Mouse (Mus musculus): Measurements from ENCODE around the gene Ank.

The Ank gene

DNA sequence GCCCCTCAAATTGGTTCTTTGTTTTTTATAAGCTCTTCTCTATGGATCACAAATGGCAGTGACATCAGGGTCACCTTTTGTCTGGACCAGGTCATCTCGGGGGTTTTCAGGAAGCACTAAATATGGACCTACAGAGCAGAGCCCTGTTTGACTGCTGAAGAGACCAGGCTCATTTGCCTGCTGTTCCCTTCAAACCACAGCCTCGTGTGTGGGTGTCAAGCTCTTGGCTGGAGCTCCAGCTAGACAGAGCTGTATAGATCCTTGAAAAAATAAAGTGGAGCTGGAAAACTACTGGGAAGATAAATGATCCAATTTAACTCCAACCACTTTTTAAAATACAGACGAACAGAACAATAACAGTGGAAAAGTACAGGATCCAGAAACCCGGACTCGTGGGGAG, 70.3 kb downstream of the Ank start:
- DNase-seq (ENCODE audit: low spot score in 2 of 2) = no peak

DNA sequence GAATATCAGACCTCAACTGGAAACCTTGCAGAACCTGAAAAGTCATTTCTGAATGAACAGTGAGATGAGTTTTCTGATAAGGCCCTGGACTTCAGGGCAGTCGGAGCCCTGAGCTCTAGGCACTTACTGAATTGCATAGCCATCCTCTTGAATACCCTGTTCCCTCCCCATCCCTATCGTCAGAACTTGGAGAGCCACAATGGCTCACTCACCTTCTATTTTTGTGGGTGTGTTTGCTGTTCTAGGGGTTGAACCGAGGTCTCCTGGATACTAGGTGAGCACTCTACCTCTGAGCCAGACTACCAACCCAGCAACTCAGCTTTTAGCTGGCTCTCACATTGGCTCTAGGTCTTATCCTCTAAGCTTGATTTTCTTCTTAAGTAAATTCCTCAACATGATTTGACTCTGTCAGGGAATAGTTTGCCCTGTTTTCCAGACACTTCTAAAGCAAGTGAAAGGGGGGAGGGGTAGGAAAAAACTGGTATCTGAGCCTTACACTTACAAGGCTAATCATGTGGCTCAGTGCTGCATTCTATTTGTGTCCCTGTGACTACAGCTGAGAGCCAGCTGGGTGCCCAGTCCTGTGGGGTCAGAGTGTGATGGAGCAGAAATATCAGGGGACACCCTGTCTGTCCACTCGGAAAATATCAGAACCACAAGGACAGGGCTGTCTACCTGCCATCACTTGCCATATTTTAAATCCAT, 71.2 kb downstream of the Ank start:
- no peak for DNase-seq (ENCODE audit: low spot score in 2 of 2)

DNA sequence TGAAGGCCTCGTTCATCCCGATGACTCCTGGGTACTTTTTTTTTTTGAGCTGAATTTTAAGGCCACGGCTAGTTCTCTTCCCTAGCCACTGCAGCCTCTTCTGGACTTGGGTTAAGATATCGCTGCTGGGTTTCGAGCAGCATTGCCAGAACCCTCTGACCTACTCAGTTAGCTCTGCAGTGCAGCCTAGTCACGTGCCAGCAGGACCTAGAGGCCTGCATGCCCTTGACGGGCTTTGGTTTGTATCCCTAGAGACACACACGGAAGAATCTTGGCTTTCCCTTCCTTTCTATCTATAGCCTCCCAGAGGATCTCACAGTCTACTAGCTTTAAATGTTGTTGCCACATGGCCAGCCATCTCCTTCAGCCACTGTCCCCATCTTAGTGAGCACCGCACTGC, 73.3 kb downstream of the Ank start:
- no peak for DNase-seq (ENCODE audit: low spot score in 2 of 2)

DNA sequence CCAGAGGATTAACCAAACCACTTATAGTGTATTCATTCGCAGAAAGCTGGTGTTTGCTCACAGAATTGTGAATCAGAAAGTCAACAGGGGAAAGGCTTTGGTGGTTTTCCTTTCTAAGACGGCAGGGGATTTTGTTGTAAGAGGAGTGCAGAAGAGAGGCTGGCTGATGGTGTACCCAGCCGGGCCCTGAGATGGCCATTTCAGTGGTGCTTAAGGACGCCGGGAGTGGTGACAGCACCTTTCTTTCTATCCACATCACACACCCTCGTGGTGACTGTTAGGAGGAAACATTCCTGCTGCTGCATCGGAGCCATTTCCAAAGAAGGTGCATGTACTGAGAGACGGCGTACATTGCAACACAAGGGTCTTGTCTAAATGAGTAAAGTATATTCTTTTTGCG, 78.7 kb downstream of the Ank start:
- no peak for DNase-seq (ENCODE audit: low spot score in 2 of 2)

DNA sequence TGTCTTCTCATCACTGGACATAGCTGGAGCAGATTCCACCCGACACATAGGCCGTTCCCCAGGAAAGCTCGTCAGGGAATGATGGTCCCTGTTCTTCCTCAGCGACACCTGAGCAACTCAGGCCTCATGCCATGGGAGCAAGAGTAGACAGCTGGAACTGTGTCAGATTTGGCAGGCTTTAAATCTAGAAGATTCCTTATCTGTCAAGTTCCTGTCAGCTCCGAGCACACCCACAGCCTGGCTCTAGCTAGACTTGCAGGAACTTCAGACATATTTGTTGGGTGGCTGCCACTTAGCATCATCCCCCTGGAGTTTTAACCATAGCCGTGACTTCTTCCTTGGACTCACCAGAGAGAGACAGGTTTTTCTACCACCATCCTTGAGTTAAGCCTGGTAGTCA, 81.6 kb downstream of the Ank start:
- DNase-seq (ENCODE audit: low spot score in 2 of 2) = no peak

DNA sequence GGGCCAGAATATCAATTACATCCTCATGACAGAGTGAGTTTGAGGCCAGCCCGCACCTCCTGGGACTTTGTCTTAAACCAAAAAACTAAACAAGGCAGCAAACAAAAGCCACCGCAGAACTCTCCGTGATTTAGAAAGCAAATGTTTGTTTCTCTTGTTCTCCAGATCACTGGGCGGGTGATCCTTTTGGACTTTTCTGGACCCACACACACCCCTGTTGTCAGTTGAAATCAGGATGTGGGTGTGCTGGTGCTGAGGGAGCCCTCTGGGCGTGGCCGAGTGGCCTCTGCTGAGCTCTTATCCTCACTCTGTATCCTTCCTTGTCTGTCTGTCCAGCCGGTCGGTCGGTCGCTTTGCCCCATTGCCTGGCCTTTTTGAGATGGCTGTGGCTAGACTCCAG, 82.6 kb downstream of the Ank start:
- no peak for DNase-seq (ENCODE audit: low spot score in 2 of 2)

DNA sequence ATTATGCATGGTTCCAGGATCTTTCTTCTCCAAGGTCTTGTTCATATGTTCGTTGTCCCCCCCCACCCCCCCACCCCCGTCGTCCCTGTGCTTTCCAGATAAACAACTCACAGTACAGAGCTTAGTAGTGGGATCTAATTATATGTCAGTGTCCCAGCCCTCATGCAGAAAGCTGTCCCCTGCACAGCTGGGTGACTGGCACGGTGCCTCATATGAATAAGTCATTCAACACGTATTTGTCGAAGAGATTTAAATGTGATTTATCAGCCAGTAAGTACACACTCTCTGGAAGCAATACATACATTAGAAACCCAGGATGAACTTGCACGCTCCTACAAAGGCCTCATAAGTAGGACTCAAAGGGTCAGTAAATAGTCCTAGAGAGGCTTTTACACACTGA, 83.4 kb downstream of the Ank start:
- no peak for DNase-seq (ENCODE audit: low spot score in 2 of 2)

DNA sequence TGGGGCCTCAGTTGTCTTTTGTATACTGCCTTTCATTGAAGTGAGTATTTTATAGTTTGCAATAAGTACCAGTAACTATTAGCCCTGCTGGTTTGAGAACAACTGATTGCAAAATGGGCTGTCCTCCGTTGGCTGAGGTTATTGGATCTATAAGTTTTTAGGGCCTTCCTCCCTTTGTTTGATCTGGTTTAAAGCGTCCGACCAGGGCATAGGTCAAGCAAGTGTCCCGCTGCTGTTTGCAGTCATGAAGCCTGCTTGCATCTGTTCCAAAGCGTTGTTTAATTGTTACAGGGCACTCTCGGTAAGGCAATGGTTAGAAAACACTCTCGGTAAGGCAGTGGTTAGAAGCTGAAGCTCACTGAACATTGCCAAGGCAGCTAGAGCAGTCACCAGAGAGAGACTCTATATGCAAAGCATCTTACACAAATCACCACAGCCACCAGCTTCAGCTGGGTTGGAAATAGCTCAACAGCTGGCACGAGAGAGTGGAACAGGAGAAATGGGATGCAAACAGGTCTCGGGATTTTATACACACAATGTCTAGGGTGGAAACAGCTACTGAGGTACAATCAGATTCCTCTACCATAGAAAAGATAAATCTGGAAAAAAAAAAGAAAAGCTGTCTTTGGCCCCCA, 84.0 kb downstream of the Ank start:
- no peak for DNase-seq (ENCODE audit: low spot score in 2 of 2)

DNA sequence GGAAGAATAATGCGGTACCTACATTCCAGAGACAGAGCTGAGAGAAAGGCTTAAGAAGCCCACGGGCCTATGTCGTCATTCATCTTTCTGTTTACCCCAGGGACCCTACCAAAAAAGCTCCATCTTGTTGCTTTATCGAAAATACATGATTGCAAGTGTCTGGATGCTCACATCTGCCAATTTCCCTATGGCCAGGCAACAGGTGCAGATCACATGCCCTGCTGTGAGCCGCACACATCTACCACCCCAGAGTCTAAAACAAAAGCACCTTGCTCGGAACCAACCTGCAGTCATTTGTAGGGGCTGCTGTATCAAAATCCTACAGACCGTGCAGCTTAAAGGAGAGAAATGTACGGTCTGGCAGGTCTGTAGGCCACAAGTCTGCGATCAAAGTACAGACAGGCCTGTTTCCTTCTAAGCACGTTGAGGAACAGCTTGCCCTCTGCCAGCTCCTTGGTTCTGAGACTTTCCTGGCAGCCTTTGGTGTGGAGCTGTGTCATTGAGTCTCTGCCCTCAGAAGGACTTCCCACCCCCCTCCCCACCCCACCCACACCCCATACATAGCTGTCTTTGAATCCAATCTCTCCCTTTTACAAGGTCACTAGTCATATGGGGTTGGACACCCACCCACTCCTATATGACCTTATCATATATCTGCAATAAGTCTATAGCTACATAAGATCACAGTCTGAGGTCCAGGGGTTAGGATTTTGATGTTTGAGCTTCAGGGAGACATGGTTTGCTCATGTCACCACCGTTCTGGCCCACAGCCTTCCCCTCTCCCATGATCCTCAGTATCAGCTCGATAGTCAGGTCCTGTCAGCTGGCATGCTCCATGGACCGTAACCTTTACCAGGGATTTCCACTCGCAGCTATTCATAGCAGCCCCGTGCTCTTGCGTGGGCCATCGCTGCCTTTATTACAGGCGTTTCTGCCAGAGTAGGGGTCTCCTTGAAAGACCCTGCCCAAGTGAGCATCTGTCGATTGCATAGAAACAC, 84.9 kb downstream of the Ank start:
- DNase-seq (ENCODE audit: low spot score in 2 of 2) = no peak

DNA sequence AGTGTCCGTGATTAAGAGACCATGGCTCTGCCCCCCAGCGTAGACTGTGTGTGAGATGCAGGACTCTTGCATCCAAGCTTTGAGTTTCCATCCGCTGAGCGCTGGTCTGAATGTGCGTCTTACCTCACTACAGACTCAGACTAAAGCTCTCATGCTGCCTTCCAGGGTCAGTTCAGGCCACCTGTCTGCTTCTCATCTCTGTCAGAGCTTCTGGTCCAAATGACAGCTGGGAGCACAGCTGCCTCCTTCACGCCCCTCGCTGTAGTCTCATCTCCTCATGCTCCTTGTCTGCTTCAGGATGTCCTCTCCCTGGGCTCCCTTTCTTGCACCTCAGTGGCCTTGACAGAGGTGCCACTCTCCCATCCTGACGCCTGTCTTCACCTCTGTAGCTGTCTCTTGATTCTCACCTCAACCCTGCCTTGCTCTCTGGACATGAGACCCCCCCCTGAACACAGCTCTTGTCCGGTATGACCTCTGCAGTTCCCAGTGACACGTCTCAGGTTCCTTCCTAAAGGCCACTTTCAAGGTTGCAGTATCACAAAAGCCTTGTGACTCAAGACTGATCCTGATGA, 85.7 kb downstream of the Ank start:
- DNase-seq (ENCODE audit: low spot score in 2 of 2) = no peak

DNA sequence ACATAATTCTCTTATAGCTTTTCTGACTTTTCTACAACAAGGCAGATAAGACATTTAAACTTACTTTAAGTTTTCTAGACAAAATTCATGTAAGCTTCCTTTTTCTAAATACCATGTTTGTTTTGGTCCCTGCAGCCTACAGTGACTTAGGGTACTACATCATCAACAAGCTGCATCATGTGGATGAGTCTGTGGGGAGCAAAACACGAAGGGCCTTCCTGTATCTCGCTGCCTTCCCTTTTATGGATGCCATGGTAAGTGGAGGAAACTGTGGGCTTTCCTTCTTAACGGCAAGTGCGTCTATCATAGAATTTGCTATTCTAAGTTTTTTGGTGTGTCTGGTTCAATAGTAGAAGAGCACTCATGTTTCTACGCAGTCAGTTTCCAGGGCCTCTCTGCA, 87.1 kb downstream of the Ank start:
- DNase-seq (ENCODE audit: low spot score in 2 of 2) = no peak

DNA sequence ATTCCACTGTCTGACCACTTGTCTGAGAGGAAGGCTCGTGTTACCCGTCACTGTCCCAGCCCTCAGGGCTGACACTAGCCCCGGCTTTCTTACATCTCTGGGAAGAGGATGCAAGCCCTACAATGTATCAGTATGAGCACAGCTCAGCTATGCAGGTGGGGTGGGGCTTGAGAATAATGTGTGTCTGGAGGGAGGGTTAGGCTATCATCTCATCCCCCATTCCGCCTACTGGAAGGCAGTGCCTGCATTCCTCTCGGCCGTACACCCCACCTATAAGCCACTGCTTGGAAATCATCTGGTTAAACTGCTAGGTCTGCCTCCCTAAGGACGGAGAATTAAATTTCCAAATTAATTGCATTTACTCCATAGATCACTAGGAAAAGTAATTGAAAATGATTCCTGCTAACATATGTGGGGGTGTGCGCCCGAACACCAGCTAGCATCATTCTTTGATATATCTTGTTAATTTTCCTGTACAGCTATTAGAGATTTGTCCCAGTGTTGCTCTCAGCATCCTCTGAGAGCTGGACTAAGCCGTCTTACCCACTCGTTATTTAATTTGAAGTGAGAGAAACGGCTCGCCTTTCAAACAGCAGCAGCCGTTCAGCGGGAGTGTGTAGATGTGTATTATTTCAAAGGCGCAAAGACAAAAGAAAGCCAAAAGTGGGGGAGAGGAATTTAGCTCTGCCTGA, 92.1 kb downstream of the Ank start:
- no peak for DNase-seq (ENCODE audit: low spot score in 2 of 2)

DNA sequence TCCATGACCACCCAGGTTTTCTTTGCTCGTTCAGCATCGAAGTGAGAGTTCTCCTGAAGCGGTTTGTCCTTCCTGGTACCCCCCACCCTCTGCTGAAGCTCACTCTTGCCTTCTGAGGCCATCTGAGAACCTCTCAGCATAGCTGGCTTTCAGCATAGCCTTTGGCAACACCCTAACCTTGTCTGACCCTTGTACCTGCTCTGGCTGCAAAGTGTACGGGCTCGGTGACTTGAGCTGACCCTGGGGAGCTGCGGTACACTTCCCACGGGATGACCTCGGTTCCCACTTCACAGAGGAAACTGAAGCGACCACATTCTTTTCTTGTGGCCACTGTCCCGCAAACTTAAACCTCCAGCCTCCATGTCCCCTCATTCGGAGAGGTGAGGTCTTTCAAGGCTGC, 93.8 kb downstream of the Ank start:
- no peak for DNase-seq (ENCODE audit: low spot score in 2 of 2)

DNA sequence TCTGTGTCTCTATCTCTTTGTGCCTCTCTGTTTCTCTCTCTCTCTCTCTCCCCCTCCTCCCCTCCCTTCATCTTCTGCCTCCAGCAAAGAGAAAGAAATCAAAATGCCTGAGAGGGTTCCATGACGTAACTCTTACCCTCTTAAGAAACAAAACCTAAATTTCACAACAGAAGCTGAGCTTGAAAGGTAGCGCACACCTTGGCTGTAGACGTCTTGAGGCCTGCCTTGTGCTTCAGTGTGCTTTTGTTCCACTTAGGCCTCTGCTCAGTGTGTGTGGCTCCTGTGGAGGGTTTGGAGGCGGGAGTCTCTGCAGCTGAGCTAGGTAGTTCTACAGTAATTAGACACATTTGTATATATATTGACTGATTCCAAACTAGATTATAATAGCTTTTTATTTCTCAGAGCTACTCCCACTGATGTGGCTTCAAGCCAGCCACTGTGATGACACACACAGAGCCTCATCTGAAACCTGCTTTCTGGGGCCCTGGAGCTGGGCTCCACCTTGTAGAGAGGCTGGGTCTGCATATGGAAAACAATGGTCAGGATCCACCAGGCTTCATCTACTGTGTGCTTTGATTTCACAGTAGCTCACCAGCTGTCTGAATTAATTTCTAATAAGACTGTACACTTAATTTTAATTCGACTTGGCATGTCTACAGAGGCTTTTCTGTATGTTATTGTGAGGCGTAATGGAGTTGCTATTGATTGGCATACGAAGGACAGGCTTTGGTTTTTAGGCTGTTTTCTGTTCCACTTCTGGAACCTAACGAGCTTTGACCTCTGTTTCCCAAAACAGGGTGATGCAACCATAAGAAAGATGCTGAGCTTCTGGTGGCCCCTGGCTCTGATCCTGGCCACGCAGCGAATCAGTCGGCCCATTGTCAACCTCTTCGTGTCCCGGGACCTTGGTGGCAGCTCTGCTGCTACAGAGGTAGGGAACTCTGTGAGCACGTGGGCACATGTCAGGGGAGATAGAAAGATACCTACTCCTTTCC, 97.9 kb downstream of the Ank start:
- no peak for DNase-seq (ENCODE audit: low spot score in 2 of 2)

DNA sequence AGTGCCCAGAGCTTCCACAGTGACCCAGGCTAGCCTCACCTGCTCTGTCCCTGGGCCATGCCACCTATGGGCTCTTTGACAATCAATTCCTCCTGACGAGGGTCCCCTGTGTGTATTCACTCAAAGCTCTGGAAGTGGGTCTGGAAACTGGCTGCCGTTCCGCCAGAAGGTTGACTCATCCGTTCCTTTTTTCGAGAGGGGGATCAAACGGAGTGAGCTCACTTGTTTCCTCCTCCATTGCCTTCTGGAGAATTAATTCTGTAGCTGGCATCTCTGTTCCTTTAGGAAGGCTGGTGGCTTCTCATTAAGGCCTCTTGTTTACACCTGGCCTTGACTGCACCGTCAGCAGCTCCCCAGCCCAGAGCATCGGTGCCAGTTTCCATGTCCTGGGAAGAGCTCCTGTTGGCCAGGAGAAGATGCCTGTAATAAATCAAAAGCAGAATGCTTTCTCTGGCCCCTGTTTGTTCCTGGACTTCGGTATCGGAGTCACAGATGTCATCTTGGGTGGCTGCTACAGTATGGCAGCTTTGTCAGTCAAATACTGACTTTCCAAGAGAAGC, 99.2 kb downstream of the Ank start:
- DNase-seq (ENCODE audit: low spot score in 2 of 2) = no peak

DNA sequence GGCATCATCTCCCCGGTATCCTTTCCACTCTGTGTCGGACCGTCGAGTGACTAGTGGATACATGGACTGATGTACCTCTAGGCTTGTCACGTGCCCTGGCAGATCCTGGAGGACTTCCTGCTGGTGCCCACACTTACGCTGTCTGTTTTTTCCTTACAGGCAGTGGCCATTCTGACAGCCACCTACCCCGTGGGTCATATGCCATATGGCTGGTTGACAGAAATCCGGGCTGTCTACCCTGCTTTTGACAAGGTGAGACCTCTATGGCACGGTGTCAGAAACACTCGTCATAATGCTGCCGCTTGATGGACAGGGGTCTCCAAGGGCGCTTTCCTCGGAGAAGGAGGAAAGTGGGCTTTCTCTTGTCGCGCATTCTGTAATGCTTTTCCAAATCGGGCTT, 100.9 kb downstream of the Ank start:
- DNase-seq (ENCODE audit: low spot score in 2 of 2) = no peak

DNA sequence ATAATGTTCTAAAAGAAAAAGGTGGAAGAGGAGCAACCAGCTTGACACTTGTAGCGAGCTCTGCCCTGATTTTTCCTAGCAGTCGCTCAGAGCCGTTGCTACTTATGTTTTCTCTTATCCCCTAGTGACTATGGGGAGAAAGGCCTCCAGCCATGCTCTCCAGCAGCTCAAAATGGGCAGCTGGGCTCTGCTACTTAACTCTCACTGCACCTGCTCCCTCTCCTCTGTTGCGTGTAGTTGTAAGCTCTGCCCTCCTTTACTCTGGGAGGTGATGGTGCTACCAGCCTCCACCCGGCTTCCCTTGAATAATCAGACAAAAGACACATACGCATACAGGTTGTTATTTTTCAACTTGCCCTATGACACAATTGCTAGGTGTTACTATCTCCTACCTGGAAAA, 101.9 kb downstream of the Ank start:
- no peak for DNase-seq (ENCODE audit: low spot score in 2 of 2)

DNA sequence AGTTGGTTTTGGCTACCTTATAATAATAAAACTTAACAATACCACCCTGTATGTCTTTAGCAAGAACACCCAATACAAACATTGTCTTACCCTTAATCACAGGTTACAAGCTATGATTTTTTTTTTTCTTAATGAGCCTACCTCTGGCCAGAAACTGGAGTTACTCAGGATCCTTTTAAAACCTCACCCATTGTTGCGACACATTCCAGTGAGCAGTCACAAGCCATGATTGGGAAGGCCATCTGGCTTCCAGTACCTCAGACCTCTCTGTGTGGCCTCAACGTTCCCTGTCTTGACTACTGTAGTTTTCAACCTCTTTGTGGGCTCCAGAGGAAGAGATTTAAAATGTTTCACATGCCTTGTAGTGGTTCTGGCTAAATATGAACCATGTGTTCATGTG, 103.4 kb downstream of the Ank start:
- DNase-seq (ENCODE audit: low spot score in 2 of 2) = no peak

DNA sequence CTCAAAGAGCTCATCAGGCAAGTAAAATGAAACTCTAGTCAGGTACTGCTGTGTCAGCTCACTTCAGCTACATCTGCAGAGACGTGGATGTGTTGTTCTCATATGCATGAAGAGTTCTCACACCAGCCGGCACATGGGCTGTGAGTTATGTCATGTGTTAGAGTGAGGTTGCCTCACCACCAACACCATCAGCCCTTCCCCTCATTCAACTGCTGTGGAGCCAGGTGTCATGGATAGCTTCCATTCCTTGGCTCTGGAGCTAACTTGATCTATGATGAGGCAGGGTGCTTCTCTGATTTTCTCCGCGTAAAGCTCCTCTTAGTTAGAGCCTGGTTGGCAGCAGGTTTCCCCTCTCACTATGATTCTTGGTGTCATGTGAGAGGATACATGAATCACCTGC, 103.9 kb downstream of the Ank start:
- DNase-seq (ENCODE audit: low spot score in 2 of 2) = no peak

DNA sequence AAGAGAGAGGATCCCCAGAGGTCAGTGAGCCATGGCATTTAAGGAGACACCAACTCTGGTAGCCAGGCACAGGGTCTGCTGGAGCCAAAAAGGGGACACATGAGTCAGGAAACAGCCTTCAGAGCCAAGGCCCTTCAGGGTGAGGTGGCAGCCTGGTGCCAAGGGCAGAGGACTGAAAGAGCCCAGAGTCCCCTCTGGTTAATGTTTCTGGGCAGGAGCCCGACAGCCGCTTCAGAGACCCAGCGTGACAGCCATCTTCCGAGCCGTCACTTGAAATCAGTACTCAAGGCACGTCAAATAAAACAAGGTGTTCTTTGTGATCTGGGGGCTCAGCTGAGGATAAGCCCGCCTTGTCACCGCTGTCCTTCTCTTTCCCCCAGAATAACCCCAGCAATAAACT, 104.7 kb downstream of the Ank start:
- no peak for DNase-seq (ENCODE audit: low spot score in 2 of 2)
